18 mouse cellular contexts compared by ENCODE assay signal in genomic region chrX:102645691-102646090, GRCm38 (mm10). TPM values are rescaled to one million over a fixed set of nuclear protein-coding genes. Genes with fewer than 3 reads are reported as not detected.
DNase-seq lines count a peak whose midpoint lies in the region.
"Had no signal": no experiment of that assay in that cellular context is flagged by ENCODE, and none has a peak within 500 bp of the region (broad histone marks: within the 10 kb centered on the region; RNA-seq: fewer than 3 reads in every experiment).

No protein-coding gene starts in this region.

- intact Hi-C loops in gastrocnemius, postnatal 14 days (cut with DNase I; ENCODE audit: low total_unique reads) = no loop called here

- DNase-seq in gastrocnemius, adult 8-10 months (ENCODE audit: low spot score in 2 of 2) = peak; percentile 17 to 33
- DNase-seq in gastrocnemius, postnatal 14 days = no peak
- DNase-seq in 3T3-L1 (ENCODE audit: low read depth, low spot score) = peak; percentile 62
- DNase-seq in NIH3T3 (ENCODE audit: low read depth) = peak; percentile 24
- peak; percentile 69 for DNase-seq in skeletal muscle tissue, adult 2 months (ENCODE audit: low read depth, low spot score)
- no peak for DNase-seq in thymus, postnatal 36 days
- DNase-seq: adrenal gland, adult 2 months; adrenal gland, postnatal 14 days; cerebellum, adult 11-12 months; cerebellum, adult 8-10 months; cerebellum, postnatal 10 days; cerebellum, postnatal 36 days; embryo, embryonic 11 days; kidney, adult 2 months had no signal

RNA-seq across cellular contexts. Expression of gene Phka1, which starts 1.6 kb away (rescaled TPM):
- 100 to 1,000 TPM; 533 to 733 (median 615) TPM for total RNA-seq in gastrocnemius, adult 8-10 months (2022)
- 100 to 1,000 TPM; 172 to 226 TPM for total RNA-seq in gastrocnemius, postnatal 14 days (2021)

RNA-seq across cellular contexts. Expression of gene Gm3880, which starts 41.1 kb away (rescaled TPM):
- total RNA-seq in gastrocnemius, adult 8-10 months (2022) = not detected
- total RNA-seq in gastrocnemius, postnatal 14 days (2021) = not detected
- total RNA-seq: adrenal gland, adult 2 months; adrenal gland, postnatal 14 days; adrenal gland, postnatal 4 days; heart, postnatal 14 days; heart, postnatal 4 days; hindbrain, postnatal 0 days had no signal

Comparison
In these comparisons a context has a peak if more than half of its experiments do, and no peak if none do; other contexts are left out.
1. DNase-seq: peak in gastrocnemius, adult 8-10 months (2 of 2), 3T3-L1 (single experiment), NIH3T3 (single experiment) and skeletal muscle tissue, adult 2 months (single experiment); none in gastrocnemius, postnatal 14 days (single experiment) and thymus, postnatal 36 days (0 of 2).